Mouse (Mus musculus) lung, postnatal 0 days (tissue): ENCODE measurements around the gene Lrrc23.

Source experiments
- CTCF ChIP-seq: IDR thresholded peaks from 2 replicates; pipeline ENCODE4 v1.5.1; 2016; ENCODE audit warnings: antibody characterized with exemption, mild to moderate bottlenecking
- EP300 ChIP-seq: IDR thresholded peaks from 2 replicates; pipeline ENCODE4 v1.6.1; 2016; ENCODE audit warnings: antibody characterized with exemption, mild to moderate bottlenecking, control low read depth

GRCm38 (mm10) chr6:124806446-124807140, 27.1 kb upstream of the Lrrc23 start:
- TF ChIP-seq CTCF: no peak
- TF ChIP-seq EP300: no peak
